Mouse (Mus musculus) heart, embryonic 10.5 days (tissue): ENCODE results near the gene Cep164. TPM values are rescaled to one million over a fixed set of nuclear protein-coding genes. Genes with fewer than 3 reads are reported as not detected.

Experiments used
- DNase-seq: peaks from one replicate; pipeline ENCODE4 v3.0.0-alpha.2; 2017; ENCODE audit warnings: low spot score
- H3K27ac ChIP-seq: fragments of 300-500 bp; sonication (generic); 2 replicates; pipeline ENCODE4 v1.5.1; 2016; ENCODE audit warnings: mild to moderate bottlenecking
- H3K27me3 ChIP-seq: fragments of 300-500 bp; sonication (generic); 2 replicates; pipeline ENCODE4 v1.6.1; 2016; ENCODE audit warnings: mild to moderate bottlenecking; ENCODE audit not compliant: poor library complexity, insufficient read depth, severe bottlenecking
- H3K36me3 ChIP-seq: fragments of 300-500 bp; sonication (generic); 2 replicates; pipeline ENCODE4 v1.6.1; 2016; ENCODE audit warnings: mild to moderate bottlenecking, moderate library complexity
- H3K4me1 ChIP-seq: fragments of 300-500 bp; sonication (generic); 2 replicates; pipeline ENCODE4 v1.6.1; 2016; ENCODE audit warnings: mild to moderate bottlenecking
- H3K4me3 ChIP-seq: fragments of 300-500 bp; sonication (generic); 2 replicates; pipeline ENCODE4 v1.5.1; 2016; ENCODE audit warnings: mild to moderate bottlenecking, moderate library complexity
- H3K9me3 ChIP-seq: fragments of 300-500 bp; sonication (generic); 2 replicates; pipeline ENCODE4 v1.6.1; 2016; ENCODE audit warnings: mild to moderate bottlenecking, moderate library complexity
- WGBS: fragments of 180-500 bp; shearing (Covaris S2); methylation state at CpG from one replicate; pipeline ENCODE4 v1.1.7; 2016; 5-methylcytosine and 5-hydroxymethylcytosine counted together
- polyA plus RNA-seq: library from polyadenylated mRNA; unstranded; fragments of >200 nt; fragmentation: Nextera tagmentation; extraction: Ambion mirVana; gene quantifications from 2 replicates; pipeline ENCODE4 v1.2.1, GENCODE M21; 2016

The Cep164 gene
- polyA plus RNA-seq, 1 experiment from 2014 or later, result 16.9 TPM

DNA sequence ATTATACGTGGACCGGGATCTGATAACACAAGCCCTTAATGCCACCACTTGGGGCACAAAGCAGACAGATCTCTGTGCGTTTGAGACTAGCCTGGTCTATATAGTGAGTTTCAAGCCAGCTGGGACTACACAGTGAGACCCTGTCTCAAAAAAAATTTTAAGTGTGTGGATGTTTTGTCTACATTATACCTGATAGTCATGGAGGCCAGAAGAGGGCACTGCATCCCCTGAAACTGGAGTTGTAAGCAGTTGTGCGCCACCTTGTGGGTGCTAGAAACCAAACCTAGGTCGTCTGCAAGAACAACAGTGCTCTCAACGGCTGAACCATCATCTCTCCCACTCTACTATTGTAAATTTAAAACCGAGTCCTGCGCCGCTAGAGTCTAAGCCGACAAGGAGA is 616 bp upstream of the Cep164 start:
- DNase-seq, result peak; percentile 88
- Histone ChIP-seq H3K4me1 (peaks cover 11% of the 10 kb centered on the region), H3K27me3 (no peaks in the 10 kb centered on the region), H3K9me3 (no peaks in the 10 kb centered on the region), H3K36me3 (no peaks in the 10 kb centered on the region), H3K27ac (0 out of 2 replicates have a peak overlapping the region, but pooled peaks have one; percentile 42), H3K4me3 (peak overlapping the region; percentile 73)
- 23% methylated on average over 10 of the region's 10 CpGs for WGBS

DNA sequence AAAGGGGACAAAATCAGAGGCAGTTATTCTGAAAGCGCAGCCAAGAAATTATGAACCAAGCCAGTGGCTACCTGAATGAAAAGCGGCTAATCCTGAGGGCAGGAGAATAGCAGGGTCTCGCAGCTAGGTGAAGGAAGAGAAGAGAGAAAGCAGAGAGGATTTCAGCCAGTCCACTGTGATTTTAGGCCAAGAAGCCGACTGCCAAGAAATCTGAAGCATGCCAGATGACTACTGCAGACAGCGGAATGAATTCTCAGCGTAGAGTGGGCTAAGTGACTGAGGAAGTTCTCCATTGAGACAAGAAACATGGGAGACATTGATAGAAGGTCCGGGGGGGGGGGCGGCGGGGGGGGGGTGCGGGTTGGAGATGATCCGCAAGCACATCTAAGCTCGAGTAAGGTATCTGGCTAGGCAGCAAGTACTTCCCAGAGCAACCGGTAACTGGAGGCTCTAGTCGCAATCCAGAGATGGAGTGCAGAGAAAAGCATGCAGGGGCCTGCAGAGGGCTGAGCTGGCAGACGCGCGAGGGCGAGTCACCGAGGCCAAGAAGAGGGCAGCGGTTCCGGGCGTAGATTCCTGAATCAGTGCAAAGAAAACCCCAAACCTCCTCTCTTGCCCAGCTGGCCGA is 714 bp downstream of the Cep164 start:
- no peaks in the 10 kb centered on the region for H3K27me3 ChIP-seq
- peak overlapping the region; percentile 80 for H3K27ac ChIP-seq
- no peaks in the 10 kb centered on the region for H3K9me3 ChIP-seq
- H3K4me3 ChIP-seq, result peak overlapping the region; percentile 73
- 5% methylated on average over 23 of the region's 23 CpGs for WGBS
- peaks cover 6% of the 10 kb centered on the region for H3K36me3 ChIP-seq
- peaks cover 11% of the 10 kb centered on the region for H3K4me1 ChIP-seq
- no peak for DNase-seq

DNA sequence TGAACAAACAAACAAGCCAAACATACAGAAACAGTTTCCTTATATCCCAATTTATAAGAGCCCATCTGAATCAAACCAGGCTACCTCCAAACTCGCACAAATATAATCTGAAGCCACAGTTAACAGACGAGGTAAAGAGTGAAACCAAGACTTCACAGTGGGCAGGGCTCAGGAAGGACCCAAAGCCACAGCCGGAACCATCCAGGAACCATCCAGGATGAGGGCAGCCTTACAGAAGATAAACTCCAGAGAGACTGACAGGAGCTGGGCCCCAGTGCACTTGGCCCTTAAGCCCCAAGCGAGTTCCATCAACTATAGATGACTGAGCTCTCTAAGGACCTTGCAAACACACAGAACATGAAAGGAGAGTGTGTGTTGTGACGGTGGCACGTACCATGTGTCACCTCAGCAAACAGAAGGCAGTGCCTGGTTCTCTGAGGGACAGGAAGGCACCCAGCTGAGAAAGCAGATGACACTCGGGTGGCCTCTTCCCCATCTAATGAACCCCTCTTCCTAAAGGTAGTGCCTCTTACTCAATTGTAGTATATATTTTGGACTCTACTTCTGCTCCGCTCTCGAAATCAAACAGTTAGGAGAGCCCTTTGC is 10.0 kb downstream of the Cep164 start:
- Histone ChIP-seq H3K4me1 (peaks cover 8% of the 10 kb centered on the region; the same call in 1 of the 2 replicates), H3K9me3 (no peaks in the 10 kb centered on the region), H3K4me3 (no peak overlapping the region), H3K27me3 (no peaks in the 10 kb centered on the region), H3K27ac (no peak overlapping the region), H3K36me3 (peaks cover 47% of the 10 kb centered on the region)
- WGBS, result 74% methylated on average over 9 of the region's 9 CpGs
- DNase-seq, result no peak

DNA sequence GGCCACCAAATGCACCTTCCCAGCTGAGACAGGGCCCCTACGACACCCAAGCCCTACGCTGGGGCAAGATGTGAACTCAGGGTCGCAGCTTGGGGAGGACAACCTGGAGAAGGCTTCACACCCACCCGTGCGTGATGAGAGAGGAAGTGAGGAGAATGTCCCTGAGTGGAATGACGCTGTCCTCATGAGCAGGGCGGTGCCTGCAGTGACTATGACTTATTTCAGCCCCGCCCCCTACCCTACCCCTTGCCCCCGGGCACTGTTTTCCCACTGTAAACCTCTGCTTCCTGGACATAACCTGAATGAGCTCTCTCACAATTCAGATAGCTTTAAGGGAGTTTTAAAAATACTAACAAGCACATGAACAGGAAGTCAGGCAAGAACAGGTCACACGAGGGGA is 13.0 kb downstream of the Cep164 start:
- Histone ChIP-seq H3K36me3 (peaks cover 29% of the 10 kb centered on the region), H3K9me3 (no peaks in the 10 kb centered on the region), H3K27me3 (no peaks in the 10 kb centered on the region), H3K4me1 (peaks cover 8% of the 10 kb centered on the region; the same call in 1 of the 2 replicates), H3K27ac (no peak overlapping the region), H3K4me3 (no peak overlapping the region)
- DNase-seq, result no peak
- WGBS, result 78% methylated on average over 10 of the region's 10 CpGs

DNA sequence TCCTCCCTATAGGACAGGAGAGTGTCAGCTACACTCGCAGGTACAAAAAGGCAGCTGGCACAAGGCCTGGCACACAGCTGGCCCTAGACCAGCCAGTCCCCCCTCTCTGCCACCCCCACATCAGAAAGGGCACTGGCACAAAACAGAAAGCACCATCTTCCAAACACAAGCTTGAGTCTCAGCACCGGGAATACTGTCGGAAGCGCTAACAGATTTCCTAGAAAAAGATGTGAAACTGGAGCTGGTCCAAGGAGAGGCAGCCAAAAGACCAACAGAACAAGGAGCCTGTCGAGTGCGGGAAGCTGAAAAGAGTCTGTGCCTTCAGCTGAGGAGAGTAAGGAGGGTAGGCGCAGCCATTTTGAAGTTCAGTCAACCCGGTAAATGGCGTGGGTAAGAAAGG is 13.4 kb downstream of the Cep164 start:
- peaks cover 8% of the 10 kb centered on the region; the same call in 1 of the 2 replicates for H3K4me1 ChIP-seq
- no peaks in the 10 kb centered on the region for H3K9me3 ChIP-seq
- no peaks in the 10 kb centered on the region for H3K27me3 ChIP-seq
- H3K27ac ChIP-seq, result no peak overlapping the region
- DNase-seq, result no peak
- WGBS, result 88% methylated on average over 9 of the region's 9 CpGs
- H3K4me3 ChIP-seq, result no peak overlapping the region
- peaks cover 29% of the 10 kb centered on the region for H3K36me3 ChIP-seq

DNA sequence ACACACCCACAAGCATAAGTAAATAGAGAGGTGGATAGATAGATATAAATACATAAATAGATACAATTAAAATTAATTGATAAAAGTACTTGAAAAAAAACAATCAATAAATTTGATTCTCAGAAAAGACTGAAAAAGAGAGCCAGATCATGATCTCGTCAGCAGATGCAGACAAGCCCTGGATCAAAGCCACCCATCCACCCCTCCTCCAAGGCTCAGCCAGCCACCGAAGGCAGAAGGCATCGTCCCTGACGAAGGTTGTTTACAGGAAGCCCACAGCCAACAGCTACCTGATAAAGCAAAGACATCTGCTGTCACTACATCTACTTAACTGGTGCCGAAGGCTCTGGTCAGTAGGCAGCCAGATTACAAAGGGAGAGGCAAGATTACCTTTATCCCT is 16.5 kb downstream of the Cep164 start:
- H3K36me3 ChIP-seq, result peaks cover 26% of the 10 kb centered on the region

DNA sequence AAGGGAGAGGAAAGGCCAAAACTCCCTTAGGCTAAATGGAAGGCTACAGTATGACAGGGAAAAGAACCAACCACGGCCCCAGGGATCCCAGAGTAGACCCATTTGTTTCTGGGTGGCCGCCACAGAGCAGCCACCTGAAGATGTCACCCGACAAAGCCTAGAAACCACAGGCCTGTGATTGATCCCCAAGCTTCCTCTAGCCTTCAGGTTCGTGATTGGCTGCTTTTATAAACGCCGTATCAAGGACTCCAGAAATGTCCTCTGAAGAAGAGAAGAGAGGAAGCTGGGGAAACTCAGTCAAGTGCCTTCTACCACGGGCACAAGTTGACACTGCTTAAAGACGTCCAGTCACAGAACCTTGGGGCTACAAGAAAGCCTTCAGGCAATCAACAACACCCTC is 20.7 kb downstream of the Cep164 start:
- H3K4me1 ChIP-seq, result 0 out of 2 replicates have a peak, but pooled peaks cover 3% of the 10 kb centered on the region
- no peak overlapping the region for H3K4me3 ChIP-seq
- WGBS, result 81% methylated on average over 8 of the region's 8 CpGs
- peaks cover 44% of the 10 kb centered on the region for H3K36me3 ChIP-seq
- H3K27me3 ChIP-seq, result no peaks in the 10 kb centered on the region
- no peak for DNase-seq
- no peaks in the 10 kb centered on the region for H3K9me3 ChIP-seq
- H3K27ac ChIP-seq, result no peak overlapping the region

More for the DNA sequence above, 16.5 kb downstream of the Cep164 start:
- Histone ChIP-seq H3K4me1 (no peaks in the 10 kb centered on the region), H3K27me3 (no peaks in the 10 kb centered on the region), H3K4me3 (no peak overlapping the region), H3K27ac (no peak overlapping the region), H3K9me3 (no peaks in the 10 kb centered on the region)
- DNase-seq, result no peak
- 38% methylated on average over 5 of the region's 5 CpGs for WGBS

DNA sequence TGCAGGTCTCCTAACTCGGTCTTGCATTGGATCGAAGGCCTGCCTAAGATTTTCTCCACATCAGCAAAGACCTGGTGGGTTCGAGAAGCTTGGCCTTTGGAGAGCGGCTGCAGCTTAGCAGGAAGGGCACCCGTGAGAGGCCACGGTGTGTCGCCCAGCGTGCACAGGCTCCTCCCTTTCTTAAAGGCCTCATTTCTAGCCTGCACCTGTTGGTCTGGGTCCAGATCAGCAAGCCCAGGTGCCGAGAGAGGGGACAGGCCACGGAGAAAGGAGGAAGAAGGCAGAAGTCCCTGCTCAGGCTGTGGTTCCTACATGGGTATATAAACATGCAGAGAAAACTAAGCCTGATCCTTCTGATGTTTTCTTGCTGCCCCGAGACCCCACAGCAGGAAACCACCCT is 21.2 kb downstream of the Cep164 start:
- H3K9me3 ChIP-seq, result no peaks in the 10 kb centered on the region
- no peak overlapping the region for H3K4me3 ChIP-seq
- H3K4me1 ChIP-seq, result 0 out of 2 replicates have a peak, but pooled peaks cover 3% of the 10 kb centered on the region
- H3K27ac ChIP-seq, result no peak overlapping the region
- DNase-seq, result no peak
- H3K36me3 ChIP-seq, result peaks cover 45% of the 10 kb centered on the region
- whole genome bisulfite sequencing, result 86% methylated on average over 11 of the region's 11 CpGs
- no peaks in the 10 kb centered on the region for H3K27me3 ChIP-seq

DNA sequence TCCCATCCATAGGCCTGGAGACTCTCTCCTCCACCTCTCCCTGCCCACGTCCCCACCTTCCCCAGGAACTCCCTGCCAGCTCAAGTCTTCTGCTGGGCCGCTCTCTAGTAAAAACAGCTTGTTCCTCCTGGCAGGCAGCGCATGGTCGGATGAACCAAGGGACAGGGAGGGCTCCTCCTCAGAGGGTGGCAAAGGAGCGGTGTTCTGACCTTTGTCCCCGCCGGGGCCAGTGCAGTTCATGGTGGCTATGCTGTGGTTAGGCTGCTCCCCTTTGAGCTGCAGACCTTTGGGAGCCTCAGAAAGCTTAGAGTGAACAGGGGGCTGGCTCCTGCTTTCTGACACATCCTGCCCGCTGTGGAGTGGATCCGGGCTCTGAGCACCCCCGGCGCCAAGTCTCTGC is 21.6 kb downstream of the Cep164 start:
- no peaks in the 10 kb centered on the region for H3K27me3 ChIP-seq
- no peak overlapping the region for H3K27ac ChIP-seq
- H3K4me1 ChIP-seq, result 0 out of 2 replicates have a peak, but pooled peaks cover 3% of the 10 kb centered on the region
- WGBS, result 91% methylated on average over 11 of the region's 11 CpGs
- H3K36me3 ChIP-seq, result peaks cover 49% of the 10 kb centered on the region
- H3K9me3 ChIP-seq, result no peaks in the 10 kb centered on the region
- DNase-seq, result no peak
- no peak overlapping the region for H3K4me3 ChIP-seq

DNA sequence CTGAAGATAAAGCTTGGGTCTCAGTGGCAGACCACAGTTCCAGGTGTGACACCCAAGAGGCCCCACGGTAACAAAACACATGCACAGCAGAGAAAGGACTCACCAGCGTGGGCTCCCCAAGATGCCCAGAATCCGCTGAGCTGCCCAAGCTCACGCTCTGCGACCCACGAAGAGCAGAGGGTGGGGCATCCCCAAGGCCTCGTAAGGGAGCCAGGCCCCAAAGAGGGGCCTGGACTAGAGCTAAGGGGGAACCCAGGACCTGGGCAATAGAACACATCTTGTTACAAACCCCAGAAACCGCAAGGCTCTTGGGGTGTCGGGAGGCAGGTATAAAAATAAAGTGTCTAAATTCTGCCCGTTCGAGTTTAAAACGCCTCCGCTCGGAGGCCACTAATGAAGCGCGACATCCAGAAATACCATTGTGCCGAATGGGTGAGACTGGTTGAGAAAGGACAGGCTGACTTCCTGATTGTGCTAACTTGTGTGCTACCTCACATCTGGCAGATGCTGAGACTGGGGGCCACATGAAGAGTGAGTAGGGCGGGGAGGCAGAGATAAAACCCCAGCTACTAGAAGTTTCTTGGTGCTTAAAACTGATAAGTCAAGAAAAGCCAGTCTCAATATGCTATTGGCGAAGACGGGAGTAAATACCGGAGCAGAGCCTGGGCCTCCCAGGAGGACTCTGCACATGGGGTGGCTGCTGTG is 25.3 kb downstream of the Cep164 start:
- DNase-seq, result no peak
- Histone ChIP-seq H3K4me1 (peaks cover 15% of the 10 kb centered on the region), H3K27me3 (no peaks in the 10 kb centered on the region), H3K4me3 (no peak overlapping the region), H3K27ac (peak overlapping the region; percentile 22; the same call in 1 of the 2 replicates), H3K36me3 (peaks cover 63% of the 10 kb centered on the region), H3K9me3 (no peaks in the 10 kb centered on the region)
- WGBS, result 81% methylated on average over 21 of the region's 21 CpGs

DNA sequence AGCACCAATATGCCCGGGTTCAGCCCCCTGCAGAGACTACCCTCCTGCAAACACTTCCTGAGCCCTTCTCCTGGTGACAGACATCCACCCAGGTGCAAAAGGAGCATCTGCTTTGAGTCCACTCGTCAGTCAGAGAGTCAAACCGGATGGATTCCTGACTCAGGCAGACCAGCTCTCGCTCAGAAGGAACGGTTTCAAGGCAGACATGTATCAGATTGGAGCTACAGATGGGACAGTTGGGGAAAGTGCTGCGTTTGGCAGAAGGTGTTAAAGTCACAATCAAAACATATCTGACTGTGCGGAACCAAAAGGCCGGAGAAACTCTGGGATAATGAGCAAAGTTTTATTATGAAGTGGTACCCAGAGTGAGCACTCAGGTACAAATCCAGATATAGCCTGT is 29.1 kb downstream of the Cep164 start:
- Histone ChIP-seq H3K9me3 (no peaks in the 10 kb centered on the region), H3K36me3 (peaks cover 33% of the 10 kb centered on the region; the same call in 1 of the 2 replicates), H3K27me3 (no peaks in the 10 kb centered on the region), H3K27ac (0 out of 2 replicates have a peak overlapping the region, but pooled peaks have one; percentile 56), H3K4me3 (no peak overlapping the region), H3K4me1 (peaks cover 19% of the 10 kb centered on the region)
- 71% methylated on average over 8 of the region's 8 CpGs for WGBS
- DNase-seq, result no peak

DNA sequence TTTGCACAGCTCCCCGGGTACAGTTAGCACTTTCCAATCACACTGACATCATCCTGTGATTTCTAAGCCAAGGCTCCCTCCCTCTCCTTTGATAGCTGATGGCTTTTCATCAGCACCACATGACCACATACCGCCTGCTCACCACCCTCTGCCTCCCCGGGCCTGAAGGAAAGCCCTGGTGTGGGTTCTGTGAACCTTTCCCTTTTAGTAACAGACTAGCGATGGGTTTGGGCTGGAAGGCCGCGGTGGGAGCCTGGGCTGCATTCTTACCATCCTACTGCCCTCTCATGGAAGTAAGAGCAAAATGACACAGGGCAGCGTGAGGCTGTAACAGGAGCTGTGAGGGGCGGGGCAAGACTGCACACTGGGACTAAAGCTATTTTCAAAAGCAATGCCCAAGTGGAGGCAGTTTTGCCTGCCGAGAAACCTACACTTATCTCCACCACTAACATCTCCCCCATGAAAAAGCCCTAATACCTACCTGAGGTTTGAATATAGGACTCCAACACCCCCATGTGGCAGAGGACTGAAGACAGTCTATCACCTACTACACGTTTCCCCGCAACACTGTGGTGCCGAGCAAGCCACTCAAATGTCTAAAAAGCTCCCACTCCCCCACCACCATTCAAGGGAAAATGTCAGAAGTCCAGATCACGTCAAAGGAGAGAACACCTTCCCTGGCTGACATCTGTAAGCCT is 29.9 kb downstream of the Cep164 start:
- Histone ChIP-seq H3K36me3 (peaks cover 34% of the 10 kb centered on the region), H3K4me3 (peak overlapping the region; percentile 32; the same call in 1 of the 2 replicates)

More for the DNA sequence above, 29.9 kb downstream of the Cep164 start:
- Histone ChIP-seq H3K27me3 (no peaks in the 10 kb centered on the region), H3K9me3 (no peaks in the 10 kb centered on the region), H3K27ac (peak overlapping the region; percentile 56), H3K4me1 (peaks cover 16% of the 10 kb centered on the region)
- DNase-seq, result peak; percentile 86
- WGBS, result 13% methylated on average over 13 of the region's 13 CpGs
